Mouse (Mus musculus): Measurements from ENCODE around the gene Tomm34.

Gene Tomm34

GRCm38 (mm10) chr2:164070765-164071436 lies at the start of gene Tomm34:
Tomm34 (minus strand) TSS chr2:164071169.
- peak; percentile 98 for DNase-seq (ENCODE audit: low spot score)

- DNase-seq (ENCODE audit: low spot score), result no peak
Measured at GRCm38 (mm10) chr2:164119503-164119902, 48.5 kb upstream of the Tomm34 start.

GRCm38 (mm10) chr2:164115531-164115930 lies 44.6 kb upstream of the Tomm34 start:
- DNase-seq (ENCODE audit: low spot score), result no peak

GRCm38 (mm10) chr2:164114051-164114450 lies 43.1 kb upstream of the Tomm34 start:
- DNase-seq (ENCODE audit: low spot score), result no peak

GRCm38 (mm10) chr2:164111546-164111945 lies 40.6 kb upstream of the Tomm34 start:
- no peak for DNase-seq (ENCODE audit: low spot score)

GRCm38 (mm10) chr2:164108501-164108900 lies 37.5 kb upstream of the Tomm34 start:
- DNase-seq (ENCODE audit: low spot score), result no peak

- no peak for DNase-seq (ENCODE audit: low spot score)
Measured at GRCm38 (mm10) chr2:164107125-164107874, 36.3 kb upstream of the Tomm34 start.

GRCm38 (mm10) chr2:164106287-164107035 lies 35.5 kb upstream of the Tomm34 start:
- DNase-seq (ENCODE audit: low spot score), result no peak

GRCm38 (mm10) chr2:164103501-164103900 lies 32.5 kb upstream of the Tomm34 start:
- peak; percentile 73 for DNase-seq (ENCODE audit: low spot score)

- DNase-seq (ENCODE audit: low spot score), result no peak
Measured at GRCm38 (mm10) chr2:164102366-164102765, 31.4 kb upstream of the Tomm34 start.

GRCm38 (mm10) chr2:164101936-164102335 lies 31.0 kb upstream of the Tomm34 start:
- DNase-seq (ENCODE audit: low spot score), result no peak

GRCm38 (mm10) chr2:164098603-164099250 lies 27.8 kb upstream of the Tomm34 start:
- DNase-seq (ENCODE audit: low spot score), result no peak

GRCm38 (mm10) chr2:164094152-164094551 lies 23.2 kb upstream of the Tomm34 start:
- DNase-seq (ENCODE audit: low spot score), result no peak

- no peak for DNase-seq (ENCODE audit: low spot score)
Measured at GRCm38 (mm10) chr2:164089508-164089907, 18.5 kb upstream of the Tomm34 start.

- no peak for DNase-seq (ENCODE audit: low spot score)
Measured at GRCm38 (mm10) chr2:164087416-164088017, 16.5 kb upstream of the Tomm34 start.

GRCm38 (mm10) chr2:164084342-164084700 lies 13.4 kb upstream of the Tomm34 start:
- no peak for DNase-seq (ENCODE audit: low spot score)

GRCm38 (mm10) chr2:164083609-164084341 lies 12.8 kb upstream of the Tomm34 start:
- DNase-seq (ENCODE audit: low spot score), result no peak

- DNase-seq (ENCODE audit: low spot score), result no peak
Measured at GRCm38 (mm10) chr2:164082175-164082574, 11.2 kb upstream of the Tomm34 start.

- DNase-seq (ENCODE audit: low spot score), result no peak
Measured at GRCm38 (mm10) chr2:164081577-164081976, 10.6 kb upstream of the Tomm34 start.

- DNase-seq (ENCODE audit: low spot score), result no peak
Measured at GRCm38 (mm10) chr2:164079488-164079887, 8.5 kb upstream of the Tomm34 start.

- no peak for DNase-seq (ENCODE audit: low spot score)
Measured at GRCm38 (mm10) chr2:164077875-164078274, 6.9 kb upstream of the Tomm34 start.
